Mouse (Mus musculus): ENCODE data around the gene Creb3l2. TPM values are rescaled to one million over a fixed set of nuclear protein-coding genes. Genes with fewer than 3 reads are reported as not detected.
"Not testable (repeated sequence)": the region's sequence is repeated elsewhere in the genome, so short reads cannot be mapped to it uniquely, and the experiment has no call there.

Creb3l2 gene
- polyA plus RNA-seq, 1 experiment: 8.8 TPM

GRCm38 (mm10) chr6:37478481-37478880, 36.5 kb upstream of the Creb3l2 start:
- TF ChIP-seq FOSL1 (IDR thresholded peaks at IDR 0.05; ENCODE audit: insufficient read depth, low read length, poor library complexity, severe bottlenecking): no peak
- TF ChIP-seq MYOG (IDR thresholded peaks at IDR 0.05; ENCODE audit: control insufficient read depth, extremely low read depth, insufficient read length): no peak
- no peak for TF ChIP-seq CTCF (IDR thresholded peaks at IDR 0.05; ENCODE audit: control insufficient read depth, insufficient read depth, insufficient read length)
- no peak for TF ChIP-seq MYOD1 (IDR thresholded peaks at IDR 0.05; ENCODE audit: control insufficient read depth, insufficient read length, low read depth)
- no peak for TF ChIP-seq MAX (IDR thresholded peaks at IDR 0.05)
- no peak for TF ChIP-seq USF1 (IDR thresholded peaks at IDR 0.05; ENCODE audit: low read depth)
- TF ChIP-seq CEBPB (IDR thresholded peaks at IDR 0.05; ENCODE audit: low read depth): no peak
- Histone ChIP-seq H3K79me2 (ENCODE audit: control insufficient read depth, insufficient read depth) (no peaks in the 10 kb centered on the region), H3K4me3 (ENCODE audit: insufficient read depth, poor library complexity, severe bottlenecking) (no peak overlapping the region), H3ac (ENCODE audit: control insufficient read depth, insufficient read length, low read depth) (no peak overlapping the region), H3K79me3 (ENCODE audit: low read depth) (no peaks in the 10 kb centered on the region), H3K27me3 (ENCODE audit: control insufficient read depth, insufficient read depth, insufficient read length) (no peaks in the 10 kb centered on the region), H3K36me3 (ENCODE audit: control insufficient read depth, insufficient read depth) (no peaks in the 10 kb centered on the region)

DNA sequence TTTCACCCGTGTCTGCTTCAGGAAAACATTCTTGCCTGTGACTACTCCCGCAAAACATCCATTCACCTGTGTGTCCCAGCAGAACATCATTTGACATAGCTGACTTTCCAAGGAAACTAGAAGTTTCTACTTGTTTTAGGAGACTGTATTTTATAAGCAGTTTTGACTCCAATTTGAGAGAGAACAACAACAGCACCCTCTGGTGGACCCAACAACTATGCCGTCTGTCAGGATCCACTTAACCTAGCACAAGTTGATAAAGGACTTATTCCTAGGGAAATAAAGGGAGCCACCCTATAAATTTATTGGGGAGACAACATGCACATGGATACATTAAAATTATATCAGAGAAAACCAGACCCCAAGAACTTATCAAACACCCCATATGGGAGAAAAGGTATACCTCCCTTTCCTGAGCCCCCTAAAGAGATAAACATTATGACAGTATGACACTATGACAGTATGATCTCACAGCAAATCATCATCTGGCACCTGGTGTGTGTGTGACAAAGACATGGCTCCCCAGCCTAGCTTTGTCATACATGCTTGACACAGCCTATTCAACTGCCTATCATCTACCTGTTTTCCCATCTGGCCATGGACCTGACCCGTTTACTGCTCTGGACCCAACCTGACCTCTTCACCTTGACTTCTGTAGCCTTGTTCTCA, 31.9 kb upstream of the Creb3l2 start:
- H3K79me2 ChIP-seq (ENCODE audit: control insufficient read depth, insufficient read depth): no peaks in the 10 kb centered on the region
- H3ac ChIP-seq (ENCODE audit: control insufficient read depth, insufficient read length, low read depth): no peak overlapping the region
- TF ChIP-seq USF1 (IDR thresholded peaks at IDR 0.05; ENCODE audit: low read depth) (no peak), FOSL1 (IDR thresholded peaks at IDR 0.05; ENCODE audit: insufficient read depth, low read length, poor library complexity, severe bottlenecking) (no peak), CTCF (IDR thresholded peaks at IDR 0.05; ENCODE audit: control insufficient read depth, insufficient read depth, insufficient read length) (no peak), MYOD1 (IDR thresholded peaks at IDR 0.05; ENCODE audit: control insufficient read depth, insufficient read length, low read depth) (no peak), CEBPB (IDR thresholded peaks at IDR 0.05; ENCODE audit: low read depth) (no peak), MYOG (IDR thresholded peaks at IDR 0.05; ENCODE audit: control insufficient read depth, extremely low read depth, insufficient read length) (no peak), MAX (IDR thresholded peaks at IDR 0.05) (no peak)
- no peaks in the 10 kb centered on the region for H3K79me3 ChIP-seq (ENCODE audit: low read depth)
- no peaks in the 10 kb centered on the region for H3K27me3 ChIP-seq (ENCODE audit: control insufficient read depth, insufficient read depth, insufficient read length)
- no peaks in the 10 kb centered on the region for H3K36me3 ChIP-seq (ENCODE audit: control insufficient read depth, insufficient read depth)
- H3K4me3 ChIP-seq (ENCODE audit: insufficient read depth, poor library complexity, severe bottlenecking): no peak overlapping the region

GRCm38 (mm10) chr6:37470216-37470615, 28.3 kb upstream of the Creb3l2 start:
- H3K27me3 ChIP-seq (ENCODE audit: control insufficient read depth, insufficient read depth, insufficient read length): no peaks in the 10 kb centered on the region
- TF ChIP-seq MYOD1 (IDR thresholded peaks at IDR 0.05; ENCODE audit: control insufficient read depth, insufficient read length, low read depth) (no peak), FOSL1 (IDR thresholded peaks at IDR 0.05; ENCODE audit: insufficient read depth, low read length, poor library complexity, severe bottlenecking) (no peak), MYOG (IDR thresholded peaks at IDR 0.05; ENCODE audit: control insufficient read depth, extremely low read depth, insufficient read length) (no peak), CTCF (IDR thresholded peaks at IDR 0.05; ENCODE audit: control insufficient read depth, insufficient read depth, insufficient read length) (no peak), USF1 (IDR thresholded peaks at IDR 0.05; ENCODE audit: low read depth) (no peak), MAX (IDR thresholded peaks at IDR 0.05) (no peak), CEBPB (IDR thresholded peaks at IDR 0.05; ENCODE audit: low read depth) (no peak)
- no peak overlapping the region for H3ac ChIP-seq (ENCODE audit: control insufficient read depth, insufficient read length, low read depth)
- H3K79me3 ChIP-seq (ENCODE audit: low read depth): no peaks in the 10 kb centered on the region
- no peak overlapping the region for H3K4me3 ChIP-seq (ENCODE audit: insufficient read depth, poor library complexity, severe bottlenecking)
- H3K79me2 ChIP-seq (ENCODE audit: control insufficient read depth, insufficient read depth): no peaks in the 10 kb centered on the region
- no peaks in the 10 kb centered on the region for H3K36me3 ChIP-seq (ENCODE audit: control insufficient read depth, insufficient read depth)

DNA sequence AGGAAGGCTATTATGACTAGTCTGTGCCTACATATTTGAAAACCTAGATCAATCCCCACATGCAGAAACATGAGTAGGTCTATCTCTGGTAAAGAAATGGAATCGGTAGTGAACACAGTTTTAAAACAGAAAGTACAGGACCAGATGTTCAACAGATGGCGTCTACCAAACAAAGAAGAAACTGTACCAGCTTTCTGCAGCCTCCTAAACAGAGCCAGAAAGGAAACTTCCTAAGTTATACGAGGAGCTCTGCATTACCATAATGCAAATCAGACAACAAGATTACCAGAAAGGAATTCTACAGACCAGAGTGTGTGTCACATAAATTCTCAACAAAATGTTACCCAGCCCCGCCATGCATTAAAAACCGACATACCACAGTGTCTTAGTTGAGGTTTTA, 23.9 kb upstream of the Creb3l2 start:
- TF ChIP-seq MAX (IDR thresholded peaks at IDR 0.05) (no peak), USF1 (IDR thresholded peaks at IDR 0.05; ENCODE audit: low read depth) (no peak), FOSL1 (IDR thresholded peaks at IDR 0.05; ENCODE audit: insufficient read depth, low read length, poor library complexity, severe bottlenecking) (no peak), CEBPB (IDR thresholded peaks at IDR 0.05; ENCODE audit: low read depth) (no peak), CTCF (IDR thresholded peaks at IDR 0.05; ENCODE audit: control insufficient read depth, insufficient read depth, insufficient read length) (no peak), MYOG (IDR thresholded peaks at IDR 0.05; ENCODE audit: control insufficient read depth, extremely low read depth, insufficient read length) (no peak), MYOD1 (IDR thresholded peaks at IDR 0.05; ENCODE audit: control insufficient read depth, insufficient read length, low read depth) (no peak)
- Histone ChIP-seq H3K36me3 (ENCODE audit: control insufficient read depth, insufficient read depth) (no peaks in the 10 kb centered on the region), H3K79me2 (ENCODE audit: control insufficient read depth, insufficient read depth) (no peaks in the 10 kb centered on the region), H3K27me3 (ENCODE audit: control insufficient read depth, insufficient read depth, insufficient read length) (no peaks in the 10 kb centered on the region), H3K79me3 (ENCODE audit: low read depth) (no peaks in the 10 kb centered on the region), H3K4me3 (ENCODE audit: insufficient read depth, poor library complexity, severe bottlenecking) (no peak overlapping the region), H3ac (ENCODE audit: control insufficient read depth, insufficient read length, low read depth) (no peak overlapping the region)

DNA sequence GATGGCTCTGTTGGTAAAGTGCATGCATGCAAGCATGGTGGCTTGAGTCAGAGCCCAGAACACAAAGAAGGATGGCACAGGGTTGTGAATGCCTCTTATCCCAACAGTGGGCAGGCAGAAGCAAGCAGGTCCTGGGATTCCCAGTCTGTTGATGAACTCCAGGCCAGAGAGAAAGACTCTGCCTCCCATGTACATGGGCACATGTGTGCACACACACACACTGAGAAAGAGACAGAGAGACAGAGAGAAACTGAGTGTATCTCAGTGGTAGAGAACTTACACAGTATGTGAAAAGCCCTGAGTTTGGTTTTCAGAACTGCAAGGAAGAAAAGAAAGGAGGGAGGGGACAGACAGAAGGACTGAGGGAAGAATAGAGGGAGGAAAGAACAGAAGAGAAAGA, 23.4 kb upstream of the Creb3l2 start:
- no peaks in the 10 kb centered on the region for H3K79me3 ChIP-seq (ENCODE audit: low read depth)
- peak; percentile 17 for TF ChIP-seq MAX (IDR thresholded peaks at IDR 0.05)
- no peak for TF ChIP-seq FOSL1 (IDR thresholded peaks at IDR 0.05; ENCODE audit: insufficient read depth, low read length, poor library complexity, severe bottlenecking)
- TF ChIP-seq MYOD1 (IDR thresholded peaks at IDR 0.05; ENCODE audit: control insufficient read depth, insufficient read length, low read depth): no peak
- H3K79me2 ChIP-seq (ENCODE audit: control insufficient read depth, insufficient read depth): no peaks in the 10 kb centered on the region
- H3K36me3 ChIP-seq (ENCODE audit: control insufficient read depth, insufficient read depth): no peaks in the 10 kb centered on the region
- H3ac ChIP-seq (ENCODE audit: control insufficient read depth, insufficient read length, low read depth): no peak overlapping the region
- no peak overlapping the region for H3K4me3 ChIP-seq (ENCODE audit: insufficient read depth, poor library complexity, severe bottlenecking)
- no peaks in the 10 kb centered on the region for H3K27me3 ChIP-seq (ENCODE audit: control insufficient read depth, insufficient read depth, insufficient read length)

- no peaks in the 10 kb centered on the region for H3K27me3 ChIP-seq (ENCODE audit: control insufficient read depth, insufficient read depth, insufficient read length)
- H3ac ChIP-seq (ENCODE audit: control insufficient read depth, insufficient read length, low read depth): no peak overlapping the region
- H3K79me3 ChIP-seq (ENCODE audit: low read depth): no peaks in the 10 kb centered on the region
- no peaks in the 10 kb centered on the region for H3K79me2 ChIP-seq (ENCODE audit: control insufficient read depth, insufficient read depth)
- TF ChIP-seq CTCF (IDR thresholded peaks at IDR 0.05; ENCODE audit: control insufficient read depth, insufficient read depth, insufficient read length): no peak
- no peak for TF ChIP-seq CEBPB (IDR thresholded peaks at IDR 0.05; ENCODE audit: low read depth)
- no peak for TF ChIP-seq FOSL1 (IDR thresholded peaks at IDR 0.05; ENCODE audit: insufficient read depth, low read length, poor library complexity, severe bottlenecking)
- TF ChIP-seq MYOG (IDR thresholded peaks at IDR 0.05; ENCODE audit: control insufficient read depth, extremely low read depth, insufficient read length): no peak
- TF ChIP-seq USF1 (IDR thresholded peaks at IDR 0.05; ENCODE audit: low read depth): no peak
- no peak for TF ChIP-seq MYOD1 (IDR thresholded peaks at IDR 0.05; ENCODE audit: control insufficient read depth, insufficient read length, low read depth)
- no peak for TF ChIP-seq MAX (IDR thresholded peaks at IDR 0.05)
- H3K4me3 ChIP-seq (ENCODE audit: insufficient read depth, poor library complexity, severe bottlenecking): no peak overlapping the region
- no peaks in the 10 kb centered on the region for H3K36me3 ChIP-seq (ENCODE audit: control insufficient read depth, insufficient read depth)
Observed at GRCm38 (mm10) chr6:37464585-37464984, 22.6 kb upstream of the Creb3l2 start.

DNA sequence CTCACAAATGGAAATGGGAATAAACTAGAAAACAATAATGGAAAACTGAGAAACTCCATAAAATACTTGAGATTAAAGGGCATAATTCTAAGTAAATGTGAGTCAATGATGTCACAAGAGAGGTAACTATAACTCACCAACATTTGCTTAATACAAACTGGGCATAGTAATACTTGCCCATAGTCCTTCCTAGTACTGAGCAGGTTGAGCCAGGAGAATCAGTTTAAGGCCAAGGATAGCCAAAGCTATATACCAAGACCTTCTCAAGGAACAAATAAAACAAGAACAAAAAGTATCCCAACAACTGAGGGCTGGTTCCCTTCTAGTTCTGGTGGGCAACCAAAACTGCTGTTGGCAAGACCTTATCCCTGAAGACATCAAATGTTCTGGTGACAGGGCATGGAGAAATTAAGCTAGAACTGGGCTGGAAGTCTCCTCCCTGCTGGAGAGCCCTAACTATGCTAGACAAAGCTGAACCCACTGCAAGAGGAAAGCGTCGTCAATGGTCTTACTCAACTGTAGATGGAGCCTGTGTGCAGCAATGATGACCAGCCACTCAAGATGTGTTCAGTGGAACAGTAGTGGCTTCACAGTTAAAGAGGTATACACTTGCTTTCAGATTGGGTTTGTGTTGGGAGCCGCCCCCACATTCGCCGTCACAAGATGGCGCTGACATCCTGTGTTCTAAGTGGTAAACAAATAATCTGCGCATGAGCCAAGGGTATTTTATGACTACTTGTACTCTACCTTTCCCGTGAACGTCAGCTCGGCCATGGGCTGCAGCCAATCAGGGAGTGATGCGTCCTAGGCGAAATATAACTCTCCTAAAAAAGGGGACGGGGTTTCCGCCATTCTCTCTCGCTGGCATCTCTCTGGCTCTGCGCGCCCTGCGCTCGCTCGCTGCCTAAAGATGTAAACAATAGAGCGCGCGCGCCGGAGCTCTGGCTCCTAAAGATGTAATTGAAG, 21.9 kb upstream of the Creb3l2 start:
- not testable (repeated sequence) for H3K79me3 ChIP-seq (ENCODE audit: low read depth); H3K36me3 ChIP-seq (ENCODE audit: control insufficient read depth, insufficient read depth); H3ac ChIP-seq (ENCODE audit: control insufficient read depth, insufficient read length, low read depth); H3K27me3 ChIP-seq (ENCODE audit: control insufficient read depth, insufficient read depth, insufficient read length); H3K4me3 ChIP-seq (ENCODE audit: insufficient read depth, poor library complexity, severe bottlenecking); H3K79me2 ChIP-seq (ENCODE audit: control insufficient read depth, insufficient read depth)
